Mouse (Mus musculus): ENCODE measurements at regions not wholly inside any gene's neighbourhood (a gene's known extent, or its start where the extent isn't known, plus 50 kb on each side); places are given as distances from the start of the nearest gene placed in this dataset.

GRCm38 (mm10) chr12:25439029-25439551 lies 342.1 kb upstream of the Id2 start:
- H3K9me3 ChIP-seq = no peaks in the 10 kb centered on the region
- no peak for ATAC-seq
- H3K27ac ChIP-seq = no peak overlapping the region
- H3K27me3 ChIP-seq (replicated peaks) = no peaks in the 10 kb centered on the region
- H3K4me3 ChIP-seq (replicated peaks) = no peak overlapping the region
- H3K9ac ChIP-seq = no peak overlapping the region
- 88% methylated on average over 7 of the region's 7 CpGs for WGBS
- H3K4me2 ChIP-seq (replicated peaks) = no peak overlapping the region
- no peaks in the 10 kb centered on the region for H3K4me1 ChIP-seq (replicated peaks)
- no peaks in the 10 kb centered on the region for H3K36me3 ChIP-seq

DNA sequence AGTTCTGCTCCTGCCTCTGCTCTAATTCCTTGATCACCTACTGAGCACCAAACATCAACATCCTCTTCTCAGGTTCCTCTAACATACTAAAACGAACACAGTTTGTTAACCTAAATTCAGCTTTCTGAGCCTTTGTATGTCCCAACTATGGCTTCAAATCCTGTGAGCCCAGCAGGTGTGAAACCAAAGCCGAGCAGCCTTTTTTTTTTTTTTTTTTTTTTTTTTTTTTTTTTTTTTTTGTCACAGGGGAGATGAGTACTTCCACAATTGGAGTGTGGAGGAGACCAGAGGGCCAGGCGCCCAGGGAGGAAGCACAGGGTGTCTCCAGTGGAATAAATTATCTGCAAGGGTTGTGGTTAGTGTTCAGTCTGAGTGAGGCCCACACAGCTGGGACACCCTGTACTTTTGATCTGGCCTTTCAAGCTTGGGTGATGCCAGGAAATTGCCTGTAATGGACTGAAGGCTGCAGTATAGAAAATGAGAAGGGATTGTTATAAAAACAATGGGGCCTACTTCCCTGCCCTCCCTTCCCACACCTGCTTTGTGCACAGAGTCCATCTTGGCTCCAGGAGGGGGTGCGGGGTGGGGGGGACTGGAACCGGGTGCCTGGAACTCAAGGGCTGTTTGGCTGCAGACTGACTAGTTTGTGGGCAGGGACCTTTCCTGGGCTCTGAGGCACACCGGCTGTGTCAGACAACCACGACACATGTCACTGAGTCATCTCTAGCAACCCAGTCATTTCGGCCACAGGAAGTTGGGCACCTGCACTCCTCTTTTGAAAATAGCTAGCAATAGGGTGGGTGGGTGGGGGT lies 341.5 kb upstream of the Id2 start:
- ATAC-seq = peak; percentile 34; the same call in 1 of the 2 replicates
- Histone ChIP-seq H3K9ac (no peak overlapping the region), H3K27me3 (replicated peaks) (no peaks in the 10 kb centered on the region), H3K4me2 (replicated peaks) (no peak overlapping the region), H3K4me3 (replicated peaks) (no peak overlapping the region), H3K9me3 (no peaks in the 10 kb centered on the region), H3K27ac (no peak overlapping the region), H3K4me1 (replicated peaks) (no peaks in the 10 kb centered on the region), H3K36me3 (no peaks in the 10 kb centered on the region)
- 68% methylated on average over 8 of the region's 8 CpGs for WGBS

- Histone ChIP-seq H3K4me1 (replicated peaks) (no peaks in the 10 kb centered on the region), H3K27ac (no peak overlapping the region), H3K4me3 (replicated peaks) (no peak overlapping the region), H3K4me2 (replicated peaks) (no peak overlapping the region), H3K27me3 (replicated peaks) (no peaks in the 10 kb centered on the region), H3K9me3 (no peaks in the 10 kb centered on the region), H3K36me3 (no peaks in the 10 kb centered on the region), H3K9ac (no peak overlapping the region)
- 54% methylated on average over 4 of the region's 4 CpGs for WGBS
- ATAC-seq = no peak
Measured at GRCm38 (mm10) chr12:25437556-25437955, 340.6 kb upstream of the Id2 start.

DNA sequence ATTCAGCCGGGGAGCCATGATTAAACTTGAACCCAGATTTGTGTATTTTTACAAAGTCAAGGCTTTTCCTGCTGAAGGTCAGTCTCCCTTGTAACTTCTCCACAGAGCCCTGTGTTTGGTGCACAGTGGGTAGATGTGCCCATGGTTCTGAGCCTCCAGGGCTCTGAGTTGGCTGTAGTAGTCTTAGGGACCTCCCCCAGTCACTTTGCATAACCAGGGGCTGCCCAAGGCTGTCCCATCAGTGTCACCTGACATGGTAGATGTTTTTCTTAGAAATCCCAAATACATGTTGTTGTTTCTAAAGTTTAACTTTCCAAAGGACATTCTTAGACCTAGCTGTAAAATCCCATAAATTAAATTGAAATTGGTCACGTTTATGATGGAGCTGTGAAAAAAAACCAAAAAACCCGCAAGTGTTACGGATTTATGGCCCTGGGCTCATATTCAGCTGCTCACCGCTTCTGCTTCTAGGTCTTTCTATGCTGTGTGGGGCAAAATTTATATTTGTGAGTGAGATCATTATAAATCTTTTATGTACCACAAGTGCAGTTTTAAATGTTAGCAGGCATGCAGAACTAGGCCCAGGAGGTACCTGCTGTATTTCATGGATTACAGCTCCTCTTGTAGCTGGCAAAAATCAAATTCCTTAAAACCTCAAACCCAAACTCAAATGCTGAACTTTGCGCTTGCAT lies 339.4 kb upstream of the Id2 start:
- Histone ChIP-seq H3K4me3 (replicated peaks) (no peak overlapping the region), H3K4me2 (replicated peaks) (no peak overlapping the region), H3K9ac (no peak overlapping the region), H3K9me3 (no peaks in the 10 kb centered on the region), H3K36me3 (no peaks in the 10 kb centered on the region), H3K27ac (no peak overlapping the region), H3K27me3 (replicated peaks) (no peaks in the 10 kb centered on the region), H3K4me1 (replicated peaks) (no peaks in the 10 kb centered on the region)
- ATAC-seq = no peak
- WGBS = 65% methylated on average over 6 of the region's 6 CpGs

- H3K36me3 ChIP-seq = no peaks in the 10 kb centered on the region
- WGBS = 92% methylated on average over 6 of the region's 6 CpGs
- H3K4me2 ChIP-seq (replicated peaks) = no peak overlapping the region
- H3K27ac ChIP-seq = no peak overlapping the region
- H3K4me1 ChIP-seq (replicated peaks) = no peaks in the 10 kb centered on the region
- ATAC-seq = no peak
- H3K9ac ChIP-seq = no peak overlapping the region
- H3K27me3 ChIP-seq (replicated peaks) = no peaks in the 10 kb centered on the region
- H3K9me3 ChIP-seq = no peaks in the 10 kb centered on the region
- no peak overlapping the region for H3K4me3 ChIP-seq (replicated peaks)
Measured at GRCm38 (mm10) chr12:25432796-25433195, 335.9 kb upstream of the Id2 start.

- H3K36me3 ChIP-seq = no peaks in the 10 kb centered on the region
- H3K4me3 ChIP-seq (replicated peaks) = no peak overlapping the region
- H3K27me3 ChIP-seq (replicated peaks) = no peaks in the 10 kb centered on the region
- no peak for ATAC-seq
- no peak overlapping the region for H3K9ac ChIP-seq
- H3K4me2 ChIP-seq (replicated peaks) = no peak overlapping the region
- H3K9me3 ChIP-seq = no peaks in the 10 kb centered on the region
- no peaks in the 10 kb centered on the region for H3K4me1 ChIP-seq (replicated peaks)
- 96% methylated on average over 4 of the region's 4 CpGs for WGBS
- no peak overlapping the region for H3K27ac ChIP-seq
Measured at GRCm38 (mm10) chr12:25430911-25431310, 334.0 kb upstream of the Id2 start.

- H3K4me3 ChIP-seq (replicated peaks) = no peak overlapping the region
- no peak overlapping the region for H3K27ac ChIP-seq
- no peaks in the 10 kb centered on the region for H3K27me3 ChIP-seq (replicated peaks)
- H3K4me2 ChIP-seq (replicated peaks) = no peak overlapping the region
- H3K4me1 ChIP-seq (replicated peaks) = no peaks in the 10 kb centered on the region
- whole genome bisulfite sequencing = 81% methylated on average over 11 of the region's 11 CpGs
- H3K9ac ChIP-seq = no peak overlapping the region
- no peak for ATAC-seq
- no peaks in the 10 kb centered on the region for H3K9me3 ChIP-seq
- no peaks in the 10 kb centered on the region for H3K36me3 ChIP-seq
Measured at GRCm38 (mm10) chr12:25427911-25428642, 331.1 kb upstream of the Id2 start.

DNA sequence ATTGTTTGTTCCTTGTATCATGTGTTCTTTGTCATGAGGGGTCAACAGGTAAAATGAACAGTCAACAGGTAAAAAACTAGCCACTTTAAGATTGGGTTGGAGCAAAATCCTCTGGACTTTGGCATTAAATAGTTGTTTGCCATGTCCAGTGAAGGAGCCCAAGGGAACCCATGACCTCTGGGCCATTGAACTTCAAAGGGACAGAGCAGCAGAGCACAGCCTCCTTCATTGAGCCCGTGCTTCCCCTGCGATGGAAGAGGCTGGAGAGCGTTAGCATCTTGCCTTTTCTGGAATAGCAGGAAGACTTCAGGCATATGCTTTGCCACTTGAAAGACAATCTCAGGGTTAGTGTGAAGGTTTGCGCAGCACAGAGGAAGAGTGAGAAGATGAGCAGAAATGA lies 320.4 kb upstream of the Id2 start:
- Histone ChIP-seq H3K9me3 (no peaks in the 10 kb centered on the region), H3K4me2 (replicated peaks) (no peak overlapping the region), H3K4me1 (replicated peaks) (no peaks in the 10 kb centered on the region; the same call in 1 of the 2 replicates), H3K27me3 (replicated peaks) (no peaks in the 10 kb centered on the region), H3K36me3 (no peaks in the 10 kb centered on the region), H3K9ac (no peak overlapping the region), H3K27ac (no peak overlapping the region), H3K4me3 (replicated peaks) (no peak overlapping the region)
- WGBS = 84% methylated on average over 4 of the region's 4 CpGs
- ATAC-seq = no peak

GRCm38 (mm10) chr12:25416571-25416970 lies 319.6 kb upstream of the Id2 start:
- H3K4me3 ChIP-seq (replicated peaks) = no peak overlapping the region
- H3K4me1 ChIP-seq (replicated peaks) = no peaks in the 10 kb centered on the region; the same call in 1 of the 2 replicates
- H3K9me3 ChIP-seq = no peaks in the 10 kb centered on the region
- H3K27ac ChIP-seq = no peak overlapping the region
- H3K27me3 ChIP-seq (replicated peaks) = no peaks in the 10 kb centered on the region
- H3K9ac ChIP-seq = no peak overlapping the region
- H3K36me3 ChIP-seq = no peaks in the 10 kb centered on the region
- WGBS = 63% methylated on average over 3 of the region's 3 CpGs
- no peak for ATAC-seq
- no peak overlapping the region for H3K4me2 ChIP-seq (replicated peaks)

GRCm38 (mm10) chr12:25415641-25416040 lies 318.7 kb upstream of the Id2 start:
- Histone ChIP-seq H3K27ac (no peak overlapping the region), H3K4me2 (replicated peaks) (no peak overlapping the region), H3K9ac (no peak overlapping the region), H3K4me1 (replicated peaks) (no peaks in the 10 kb centered on the region; the same call in 1 of the 2 replicates), H3K27me3 (replicated peaks) (no peaks in the 10 kb centered on the region), H3K4me3 (replicated peaks) (no peak overlapping the region), H3K9me3 (no peaks in the 10 kb centered on the region), H3K36me3 (no peaks in the 10 kb centered on the region)
- 53% methylated on average over 3 of the region's 3 CpGs for WGBS
- ATAC-seq = no peak

- WGBS = 30% methylated on average over 2 of the region's 2 CpGs
- ATAC-seq = no peak
Measured at GRCm38 (mm10) chr12:25415232-25415631, 318.3 kb upstream of the Id2 start.

DNA sequence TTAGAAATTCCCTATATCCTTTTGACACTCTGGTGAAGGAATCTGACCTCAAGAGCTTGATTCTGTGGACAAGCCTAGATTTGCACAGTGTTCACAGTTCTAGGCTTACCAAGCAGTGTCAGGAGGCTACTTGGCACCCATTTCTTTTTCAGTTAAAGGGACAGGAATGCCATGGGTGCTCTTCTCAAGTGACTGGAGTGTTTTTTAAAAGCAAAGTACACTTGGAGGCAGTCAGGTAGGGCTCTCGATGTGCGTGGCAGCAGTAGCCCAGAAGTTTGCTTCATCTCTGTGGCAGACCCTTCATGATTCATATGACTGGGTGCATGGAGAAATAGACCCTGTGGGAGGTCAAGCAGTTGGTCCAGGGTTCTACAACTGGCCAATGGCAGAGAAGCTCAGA lies 310.4 kb upstream of the Id2 start:
- ATAC-seq = no peak
- 98% methylated on average over 2 of the region's 2 CpGs for WGBS
- no peaks in the 10 kb centered on the region for H3K27me3 ChIP-seq (replicated peaks)
- no peak overlapping the region for H3K4me3 ChIP-seq (replicated peaks)
- no peaks in the 10 kb centered on the region for H3K4me1 ChIP-seq (replicated peaks)
- H3K9me3 ChIP-seq = no peaks in the 10 kb centered on the region
- no peak overlapping the region for H3K9ac ChIP-seq
- no peak overlapping the region for H3K27ac ChIP-seq
- no peaks in the 10 kb centered on the region for H3K36me3 ChIP-seq
- no peak overlapping the region for H3K4me2 ChIP-seq (replicated peaks)

More at GRCm38 (mm10) chr12:25415232-25415631, 318.3 kb upstream of the Id2 start:
- no peaks in the 10 kb centered on the region for H3K36me3 ChIP-seq
- no peaks in the 10 kb centered on the region for H3K27me3 ChIP-seq (replicated peaks)
- no peak overlapping the region for H3K9ac ChIP-seq
- H3K9me3 ChIP-seq = no peaks in the 10 kb centered on the region
- no peaks in the 10 kb centered on the region; the same call in 1 of the 2 replicates for H3K4me1 ChIP-seq (replicated peaks)
- no peak overlapping the region for H3K4me3 ChIP-seq (replicated peaks)
- no peak overlapping the region for H3K4me2 ChIP-seq (replicated peaks)
- no peak overlapping the region for H3K27ac ChIP-seq

Measured in intestine, embryonic 15.5 days (tissue).